Mouse (Mus musculus) ES-Bruce4 (cell line): Measurements from ENCODE around the gene Raet1e. TPM values are rescaled to one million over a fixed set of nuclear protein-coding genes. Genes with fewer than 3 reads are reported as not detected.
"Not testable (repeated sequence)": the region's sequence is repeated elsewhere in the genome, so short reads cannot be mapped to it uniquely, and the experiment has no call there.

Experiments
- H3K27ac ChIP-seq: 2 replicates; pipeline ENCODE4 v1.5.1; 2012; ENCODE audit warnings: low read length, inconsistent platforms; ENCODE audit not compliant: insufficient read depth
- H3K27me3 ChIP-seq: 2 replicates; pipeline ENCODE4 v1.6.1; 2012; ENCODE audit warnings: mild to moderate bottlenecking, low read length, inconsistent platforms; ENCODE audit not compliant: control insufficient read depth, poor library complexity, insufficient read depth, severe bottlenecking
- H3K36me3 ChIP-seq: 2 replicates; pipeline ENCODE4 v1.6.1; 2012; ENCODE audit warnings: inconsistent platforms, mild to moderate bottlenecking, low read length, moderate library complexity; ENCODE audit not compliant: control insufficient read depth, poor library complexity, insufficient read depth, severe bottlenecking
- H3K4me1 ChIP-seq: one replicate; pipeline ENCODE4 v1.8.1; 2011; ENCODE audit warnings: low read length; ENCODE audit not compliant: control insufficient read depth, insufficient read depth
- H3K4me3 ChIP-seq: 2 replicates; pipeline ENCODE4 v1.5.1; 2011; ENCODE audit warnings: low read depth, mild to moderate bottlenecking, low read length
- H3K9ac ChIP-seq: 2 replicates; pipeline ENCODE4 v1.6.1; 2012; ENCODE audit warnings: low read depth, mild to moderate bottlenecking, inconsistent platforms; ENCODE audit not compliant: poor library complexity, severe bottlenecking
- H3K9me3 ChIP-seq: replicated peaks from 2 replicates; pipeline ENCODE4 v1.6.1; 2012; ENCODE audit warnings: mild to moderate bottlenecking, low read length, inconsistent platforms; ENCODE audit not compliant: control insufficient read depth, poor library complexity, insufficient read depth, severe bottlenecking
- CTCF ChIP-seq: IDR thresholded peaks from one replicate; pipeline ENCODE4 v1.8.1; 2011; ENCODE audit warnings: low read depth, low read length
- EP300 ChIP-seq: IDR thresholded peaks from 2 replicates; pipeline ENCODE4 v1.6.1; 2011; ENCODE audit warnings: low read depth, low read length; ENCODE audit not compliant: insufficient read depth
- POLR2A ChIP-seq: IDR thresholded peaks from one replicate; pipeline ENCODE4 v1.8.1; 2011; ENCODE audit warnings: low read length; ENCODE audit not compliant: insufficient read depth
- polyA plus RNA-seq: library from polyadenylated mRNA; stranded (reverse); fragments of >200 nt; gene quantifications from 2 replicates; pipeline ENCODE4 v1.2.4, GENCODE M21; 2011; ENCODE audit warnings: low read depth; ENCODE audit not compliant: missing spikeins, insufficient read depth, insufficient read length

Gene Raet1e
- polyA plus RNA-seq, 1 experiment, result 12.3 TPM

DNA sequence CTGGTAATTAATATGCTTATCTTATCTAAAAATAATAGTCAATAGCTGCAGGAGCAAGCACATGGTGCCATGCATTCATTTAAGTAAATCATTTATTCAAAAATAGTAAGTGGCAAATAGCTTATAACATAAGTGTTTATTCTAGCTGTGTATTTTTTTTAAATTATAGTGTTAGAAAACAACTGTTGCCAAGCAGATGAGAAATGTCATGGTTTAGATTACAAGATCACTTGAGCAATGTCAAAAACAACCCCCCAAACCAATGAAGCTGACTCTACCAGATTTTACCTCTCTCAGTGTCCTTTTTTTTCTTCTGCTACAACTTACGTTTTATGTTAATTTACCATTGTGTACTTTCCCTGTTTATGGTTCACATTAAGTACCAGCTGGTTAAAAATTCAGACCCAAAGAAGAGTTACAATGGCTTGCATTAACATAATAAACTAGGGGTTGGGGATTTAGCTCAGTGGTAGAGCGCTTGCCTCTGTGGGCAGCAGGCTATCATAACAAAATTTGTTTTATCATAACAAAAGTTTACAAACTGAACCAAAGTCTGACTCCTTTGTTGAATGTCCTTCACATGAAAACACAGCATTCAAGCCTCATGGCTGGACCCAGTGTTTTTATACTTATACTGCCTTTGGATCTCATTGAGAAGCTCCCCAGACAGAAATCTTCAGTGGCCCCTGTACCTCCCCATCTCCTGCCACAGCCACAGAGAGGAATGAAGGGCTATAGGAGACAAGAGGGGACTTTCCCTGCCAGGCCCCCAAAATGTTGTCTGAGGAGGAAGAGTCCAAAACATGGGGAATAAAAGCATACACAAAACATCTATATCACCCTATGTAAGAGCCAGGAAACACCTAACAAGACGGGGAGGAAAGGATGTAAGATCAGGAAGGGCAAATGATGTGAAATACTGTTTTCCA lies 3.2 kb upstream of the Raet1e start:
- no peak overlapping the region for H3K9ac ChIP-seq
- H3K4me1 ChIP-seq, result peaks cover 1% of the 10 kb centered on the region
- H3K9me3 ChIP-seq, result no peaks in the 10 kb centered on the region
- TF ChIP-seq CTCF (no peak), POLR2A (no peak), EP300 (no peak)
- no peak overlapping the region for H3K4me3 ChIP-seq
- no peaks in the 10 kb centered on the region for H3K36me3 ChIP-seq
- peaks cover 19% of the 10 kb centered on the region for H3K27me3 ChIP-seq
- H3K27ac ChIP-seq, result no peak overlapping the region

DNA sequence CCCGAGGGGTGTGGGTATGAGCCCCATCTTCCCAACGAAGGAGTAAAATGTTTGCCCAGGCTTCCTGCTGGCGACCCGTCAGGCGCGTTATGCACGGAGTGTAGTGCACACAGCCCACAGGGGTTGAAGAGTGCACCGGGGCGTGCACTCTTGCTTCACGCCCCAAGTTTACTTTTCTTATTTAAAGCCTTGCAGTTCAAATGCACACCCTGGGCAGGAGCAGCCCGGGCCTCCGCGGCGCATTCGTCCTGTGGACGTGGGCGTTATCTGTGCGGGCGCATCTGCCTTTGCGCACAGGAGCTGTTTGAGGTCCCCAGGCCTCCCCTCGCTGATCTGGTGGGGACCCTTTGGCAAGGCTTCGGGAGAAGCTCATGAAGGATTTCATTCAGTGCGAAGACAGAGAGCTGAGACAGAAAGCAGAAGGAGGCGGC lies 777 bp downstream of the Raet1e start:
- H3K27me3 ChIP-seq, result peaks cover 6% of the 10 kb centered on the region

DNA sequence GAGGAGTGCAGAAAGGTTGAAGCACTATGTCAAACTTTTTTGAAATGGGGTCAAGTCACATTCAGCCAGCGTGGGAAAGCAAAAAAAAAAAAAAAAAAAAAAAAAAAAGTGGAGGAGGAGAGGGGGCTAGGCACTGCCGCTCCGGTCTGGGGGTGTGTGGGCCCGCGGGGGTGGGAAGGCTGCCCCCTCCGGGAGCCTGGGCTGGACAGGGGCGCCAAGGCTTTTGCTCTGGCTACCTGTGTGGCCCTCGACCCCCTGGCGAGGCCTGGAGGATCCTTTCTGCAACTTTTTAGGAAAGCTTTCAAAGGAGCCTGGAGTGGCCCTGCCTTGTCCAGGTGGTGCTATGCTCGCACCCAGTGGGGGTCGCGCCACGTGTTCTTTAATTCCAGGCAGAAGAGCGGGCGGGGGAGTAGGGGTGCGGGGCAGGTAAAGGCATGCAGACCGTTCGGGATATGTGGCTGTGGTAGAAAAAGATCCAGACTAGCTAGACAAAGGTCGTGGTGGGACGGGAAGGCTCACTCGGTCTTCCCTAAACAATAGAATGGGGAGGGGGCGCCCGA lies 1.3 kb downstream of the Raet1e start:
- Histone ChIP-seq H3K9me3 (no peaks in the 10 kb centered on the region), H3K4me3 (peak overlapping the region; percentile 30), H3K27ac (no peak overlapping the region)

More for the DNA sequence above, 777 bp downstream of the Raet1e start:
- Histone ChIP-seq H3K9me3 (no peaks in the 10 kb centered on the region), H3K9ac (peak overlapping the region; percentile 33; the same call in 1 of the 2 replicates), H3K4me1 (peaks cover 1% of the 10 kb centered on the region), H3K4me3 (peak overlapping the region; percentile 30), H3K27ac (no peak overlapping the region), H3K36me3 (no peaks in the 10 kb centered on the region)
- TF ChIP-seq POLR2A (no peak), CTCF (no peak), EP300 (no peak)

DNA sequence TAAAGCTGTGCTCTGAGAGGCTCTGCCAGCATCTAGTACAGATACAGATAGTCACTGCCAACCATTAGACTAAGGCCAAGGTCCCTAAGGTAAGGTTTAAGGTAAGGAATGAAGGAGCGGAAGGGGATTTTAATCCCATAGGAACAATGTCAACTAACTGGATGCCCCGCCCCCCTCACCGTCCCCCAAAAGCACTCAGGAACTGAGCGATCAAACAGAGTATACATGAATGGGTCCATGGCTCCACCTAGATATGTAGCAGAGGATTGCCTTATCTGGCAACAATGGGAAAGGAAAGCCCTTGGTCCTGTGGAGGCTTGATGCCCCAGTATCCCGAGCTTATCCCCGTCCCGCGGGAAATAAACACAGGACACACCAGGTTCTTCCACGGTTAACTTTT lies 4.9 kb downstream of the Raet1e start:
- not testable (repeated sequence) for H3K27ac ChIP-seq, H3K9ac ChIP-seq, H3K4me1 ChIP-seq, H3K27me3 ChIP-seq, H3K9me3 ChIP-seq, H3K36me3 ChIP-seq
- peak overlapping the region; percentile 28 for H3K4me3 ChIP-seq

More for the DNA sequence above, 1.3 kb downstream of the Raet1e start:
- TF ChIP-seq EP300 (peak; percentile 71; the same call in 1 of the 2 replicates), POLR2A (no peak), CTCF (no peak)
- no peaks in the 10 kb centered on the region for H3K36me3 ChIP-seq
- peaks cover 5% of the 10 kb centered on the region; the same call in 1 of the 2 replicates for H3K27me3 ChIP-seq
- H3K9ac ChIP-seq, result no peak overlapping the region
- H3K4me1 ChIP-seq, result peaks cover 1% of the 10 kb centered on the region

DNA sequence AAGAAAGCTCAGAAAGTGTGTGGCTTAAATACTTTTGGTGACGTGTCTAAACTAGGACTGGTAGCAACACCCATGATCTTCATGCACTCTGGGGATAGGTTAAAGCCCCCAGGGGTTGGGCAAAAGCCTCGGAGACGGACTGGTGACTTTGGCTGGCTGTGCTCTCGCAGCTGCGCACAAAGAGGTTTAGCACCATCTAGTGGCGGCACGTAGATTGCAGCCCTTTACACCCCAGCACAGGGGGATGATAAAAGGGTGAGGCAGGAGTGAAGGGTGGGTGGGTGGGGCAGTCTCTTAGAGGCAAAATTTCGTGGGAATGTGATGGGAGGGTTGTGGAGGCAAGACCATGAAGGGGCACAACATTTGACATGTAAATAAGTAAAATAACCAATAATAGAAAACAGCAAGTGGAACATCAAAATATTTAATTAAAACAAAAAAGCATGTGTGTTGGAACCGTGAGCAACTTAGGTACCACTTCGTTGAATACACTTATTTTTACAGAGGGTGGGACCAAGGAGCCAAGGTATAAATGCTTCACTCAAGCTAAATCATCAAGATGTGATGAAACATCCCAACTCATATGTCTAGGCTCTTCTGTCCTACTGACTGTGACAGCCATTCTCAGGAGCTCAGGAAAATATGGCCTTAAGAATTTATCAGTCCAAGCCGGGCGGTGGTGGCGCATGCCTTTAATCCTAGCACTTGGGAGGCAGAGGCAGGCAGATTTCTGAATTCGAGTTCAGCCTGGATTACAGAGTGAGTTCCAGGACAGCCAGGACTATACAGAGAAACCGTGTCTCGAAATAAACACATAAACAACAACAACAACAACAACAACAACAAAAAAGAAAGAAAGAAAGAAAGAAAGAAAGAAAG lies 5.6 kb downstream of the Raet1e start:
- not testable (repeated sequence) for H3K9me3 ChIP-seq, H3K27ac ChIP-seq, H3K27me3 ChIP-seq, H3K4me1 ChIP-seq, H3K36me3 ChIP-seq, H3K4me3 ChIP-seq, H3K9ac ChIP-seq
- TF ChIP-seq CTCF, result peak; percentile 45

DNA sequence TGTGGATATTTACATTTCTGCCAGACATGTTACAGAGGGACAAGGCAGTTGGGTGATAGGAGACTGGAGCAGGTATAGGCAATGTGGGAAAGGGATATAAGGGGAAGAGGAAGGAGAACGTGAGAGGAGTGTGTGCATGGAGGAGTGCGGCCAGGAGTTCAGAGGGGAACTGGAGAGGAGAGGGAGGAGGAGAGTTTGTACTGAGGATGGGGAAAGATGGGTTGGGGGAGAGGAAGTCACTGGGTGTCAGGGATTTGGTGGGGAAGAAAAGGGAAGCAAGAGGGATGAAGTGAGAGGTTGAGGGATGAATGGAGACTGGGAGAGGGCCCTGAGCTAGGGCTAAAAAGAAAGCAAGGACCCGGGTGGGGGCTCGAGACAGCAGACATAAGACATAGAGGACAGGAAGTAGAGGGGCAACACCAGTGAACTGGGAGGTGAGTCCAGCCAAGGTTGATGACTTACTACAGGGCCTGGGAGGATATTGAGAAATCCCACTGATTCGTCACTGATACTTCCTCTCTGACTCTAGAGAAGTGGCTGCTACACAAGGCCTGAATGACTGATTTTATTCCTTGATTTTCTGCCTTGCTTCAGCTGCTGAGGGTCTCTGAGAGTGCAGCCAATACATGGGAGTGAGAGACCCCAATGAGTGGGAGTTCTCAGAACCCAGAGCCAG lies 7.1 kb downstream of the Raet1e start:
- not testable (repeated sequence) for H3K4me3 ChIP-seq, H3K36me3 ChIP-seq, H3K4me1 ChIP-seq, H3K9me3 ChIP-seq, H3K27me3 ChIP-seq, H3K27ac ChIP-seq, H3K9ac ChIP-seq

DNA sequence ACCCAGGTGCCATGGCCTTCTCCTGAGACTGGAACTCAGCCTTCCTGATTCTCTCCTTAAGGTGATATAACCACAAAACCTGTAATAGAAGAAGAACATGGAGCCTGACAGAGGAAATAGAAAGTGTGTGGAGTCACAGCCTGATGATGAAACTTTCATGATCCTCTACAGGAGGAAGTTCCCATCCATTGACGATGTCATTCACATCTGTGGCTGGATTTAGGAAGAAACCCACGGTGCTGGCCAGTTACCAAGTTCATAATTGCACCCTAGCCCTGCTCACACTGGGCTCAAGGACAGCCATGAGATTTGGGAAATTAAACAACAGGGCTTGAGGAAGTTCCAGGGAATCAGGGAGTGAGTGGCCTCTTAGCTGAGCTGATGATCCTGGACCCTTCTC lies 7.7 kb downstream of the Raet1e start:
- H3K36me3 ChIP-seq, H3K27me3 ChIP-seq, H3K27ac ChIP-seq: not testable (repeated sequence)

DNA sequence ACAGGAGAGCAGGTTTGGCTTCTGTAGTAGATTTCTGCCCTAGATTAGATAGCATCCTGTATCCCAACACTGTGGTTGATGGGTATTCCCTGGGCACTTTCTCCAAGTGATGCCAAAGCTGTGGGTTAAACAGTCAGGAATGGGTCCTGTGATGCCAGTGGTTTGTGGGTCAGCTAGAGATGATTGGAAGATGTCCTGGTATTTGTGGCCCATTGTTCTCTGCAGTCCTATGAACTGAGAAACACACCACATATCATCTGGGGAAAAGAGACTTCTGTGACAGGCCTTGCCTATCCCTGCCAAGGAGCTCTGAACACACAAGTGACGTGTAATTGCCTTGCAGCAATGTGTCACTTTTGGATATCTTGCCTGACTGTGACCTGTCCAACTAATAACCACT lies 8.7 kb downstream of the Raet1e start:
- not testable (repeated sequence) for H3K9ac ChIP-seq, H3K9me3 ChIP-seq, H3K36me3 ChIP-seq, H3K27ac ChIP-seq, H3K27me3 ChIP-seq, H3K4me3 ChIP-seq, H3K4me1 ChIP-seq

More for the DNA sequence above, 7.7 kb downstream of the Raet1e start:
- not testable (repeated sequence) for H3K4me1 ChIP-seq, H3K9me3 ChIP-seq, H3K9ac ChIP-seq, H3K4me3 ChIP-seq
